Mouse (Mus musculus): Measurements from ENCODE around the gene Mbnl2.

DNA sequence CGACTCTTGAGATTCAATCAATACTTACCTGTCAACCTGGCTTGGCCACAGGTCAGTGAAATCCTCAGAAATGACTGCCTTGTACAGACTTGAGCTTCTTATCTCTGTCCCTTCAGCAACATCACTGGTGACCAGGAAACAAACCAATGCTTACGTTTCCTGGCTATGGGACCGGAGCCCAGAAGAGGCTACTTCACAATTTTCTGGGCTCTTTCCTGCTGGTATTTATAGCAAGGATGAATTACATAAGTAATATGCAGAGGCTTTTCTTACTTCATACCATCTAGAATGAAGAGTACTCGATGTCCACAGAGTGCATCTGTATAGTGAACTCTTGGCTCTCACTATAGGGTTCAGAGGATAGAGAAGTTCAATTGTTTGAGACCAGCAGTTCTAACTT lies 111.8 kb downstream of the Mbnl2 start:
- TF ChIP-seq CTCF (IDR thresholded peaks at IDR 0.05; ENCODE audit: control insufficient read depth, insufficient read depth, low read length) (no peak), POLR2A (IDR thresholded peaks at IDR 0.05; ENCODE audit: borderline replicate concordance, control insufficient read depth, low read depth, low read length) (no peak)
